Mouse (Mus musculus) large intestine, adult 2 months (tissue): ENCODE measurements around the gene Irx3. TPM values are rescaled to one million over a fixed set of nuclear protein-coding genes. Genes with fewer than 3 reads are reported as not detected.

Experiments
- DNase-seq: peaks from one replicate; pipeline ENCODE4 v3.0.0-alpha.2; 2012; ENCODE audit warnings: low read depth, low spot score
- WGBS: fragments of 180-500 bp; shearing (Covaris S2); methylation state at CpG from one replicate; pipeline ENCODE4 v1.1.7; 2018; 5-methylcytosine and 5-hydroxymethylcytosine counted together
- polyA plus RNA-seq: library from polyadenylated mRNA; depleted of rRNA; stranded (reverse); fragments of >200 nt; gene quantifications from 2 replicates; pipeline ENCODE4 v1.2.3, GENCODE M21; 2012

The Irx3 gene
- polyA plus RNA-seq, 1 experiment: 0.20 TPM

- WGBS: 9% methylated on average over 29 of the region's 29 CpGs
- no peak for DNase-seq
Observed at GRCm38 (mm10) chr8:91802401-91803322, 795 bp upstream of the Irx3 start.

- under 1% methylated on average over 51 of the region's 57 CpGs for WGBS
- DNase-seq: no peak
Observed at GRCm38 (mm10) chr8:91801241-91801811, 541 bp downstream of the Irx3 start.

DNA sequence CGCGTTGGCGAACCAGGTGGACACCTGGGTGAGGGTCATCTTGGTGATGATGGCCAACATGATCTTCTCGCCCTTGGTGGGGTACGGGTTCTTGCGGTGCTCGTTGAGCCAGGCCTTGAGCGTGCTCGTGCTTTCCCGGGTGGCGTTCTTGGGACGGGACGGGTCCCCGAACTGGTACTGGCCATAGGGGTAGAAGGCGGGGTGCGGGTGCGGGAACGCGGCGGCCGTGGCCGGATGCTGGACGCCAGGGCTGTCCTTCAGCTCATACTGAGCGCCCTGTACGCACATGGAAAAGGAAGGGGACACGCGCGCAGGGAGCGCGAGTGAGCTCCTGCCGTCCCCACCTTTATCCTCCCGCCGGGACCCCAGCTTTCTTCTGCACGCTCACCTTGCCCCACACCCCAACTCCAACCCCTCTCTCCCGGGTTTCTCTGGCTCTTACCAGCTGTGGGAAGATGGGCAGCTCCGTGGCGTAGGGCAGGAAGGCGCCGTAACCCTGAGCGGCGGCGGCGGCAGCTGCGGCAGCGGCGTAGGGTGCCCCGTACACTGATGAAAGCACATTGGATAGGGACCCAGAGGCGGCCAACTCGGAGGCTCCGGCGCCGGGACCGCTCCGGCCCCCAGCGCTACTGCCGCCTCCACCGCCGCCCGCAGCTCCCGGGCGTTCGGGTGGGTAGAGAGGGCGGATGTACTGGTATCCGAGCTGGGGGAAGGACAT lies 1.2 kb downstream of the Irx3 start:
- WGBS: 3% methylated on average over 64 of the region's 64 CpGs
- DNase-seq: no peak

DNA sequence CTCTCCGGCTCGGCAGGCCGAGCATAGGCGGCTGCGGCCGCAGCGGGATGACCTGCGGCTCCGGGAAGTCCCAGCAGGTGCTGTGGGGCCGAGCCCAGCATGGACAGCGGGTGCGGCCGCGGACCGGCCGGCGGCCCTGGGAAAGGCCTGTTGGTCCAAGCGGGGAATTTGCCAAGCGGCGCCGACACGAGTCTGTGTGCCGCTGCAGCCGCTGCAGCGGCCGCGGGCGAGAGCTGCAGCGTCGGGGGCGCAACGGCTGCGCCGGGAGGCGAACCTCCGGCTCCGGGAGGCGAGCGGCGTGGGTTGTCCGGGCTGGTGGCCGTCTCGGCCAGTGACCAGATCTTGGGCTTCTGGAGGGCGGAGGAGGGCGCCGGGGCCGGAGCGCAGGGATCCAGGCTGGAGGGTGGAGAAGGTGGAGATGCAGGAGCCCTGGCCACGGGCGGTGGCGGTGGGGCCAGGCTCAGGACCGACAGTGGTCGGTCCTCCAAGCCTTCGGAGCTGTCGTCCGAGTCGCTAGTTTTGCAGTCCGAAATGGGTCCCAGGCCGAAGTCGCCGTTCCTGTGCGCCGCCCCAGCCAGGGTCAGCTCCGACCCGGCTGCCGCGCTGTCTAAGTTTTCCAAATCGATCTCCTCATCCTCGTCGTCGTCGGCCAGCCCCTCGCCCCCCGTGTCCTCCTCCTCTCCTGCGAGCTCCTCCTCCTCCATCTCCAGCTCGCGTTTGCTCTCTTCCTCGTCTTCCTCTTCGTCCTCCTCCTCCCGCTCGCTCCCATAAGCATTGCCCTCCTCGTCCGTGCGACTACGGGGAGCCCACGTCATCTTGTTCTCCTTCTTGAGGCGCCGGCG lies 2.0 kb downstream of the Irx3 start:
- 3% methylated on average over 89 of the region's 89 CpGs for WGBS
- no peak for DNase-seq

- 45% methylated on average over 16 of the region's 16 CpGs for WGBS
- no peak for DNase-seq
Observed at GRCm38 (mm10) chr8:91799016-91799581, 2.8 kb downstream of the Irx3 start.

GRCm38 (mm10) chr8:91797626-91798271 lies 4.1 kb downstream of the Irx3 start:
- WGBS: under 1% methylated on average over 35 of the region's 35 CpGs
- DNase-seq: no peak

DNA sequence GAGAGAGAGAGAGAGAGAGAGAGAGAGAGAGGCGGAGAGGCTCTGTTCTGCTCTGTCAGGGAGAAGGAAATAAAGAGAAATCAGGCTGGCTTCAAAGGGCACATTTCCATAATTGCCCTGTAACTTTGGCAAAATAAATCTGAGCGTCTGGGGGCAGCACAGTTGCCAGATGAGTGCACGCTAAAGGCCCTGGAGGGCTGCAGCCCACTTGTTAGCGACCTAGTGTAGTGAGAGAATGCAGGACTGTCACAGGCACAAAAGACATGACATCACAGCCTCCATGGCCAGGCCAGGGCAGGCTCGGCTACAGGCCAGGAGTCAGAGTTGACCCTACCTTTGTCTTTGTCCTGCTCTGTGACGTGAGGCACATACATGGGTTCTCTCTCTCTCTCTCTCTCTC lies 8.0 kb downstream of the Irx3 start:
- WGBS: 51% methylated on average over 6 of the region's 6 CpGs
- no peak for DNase-seq

GRCm38 (mm10) chr8:91787194-91787895 lies 14.5 kb downstream of the Irx3 start:
- DNase-seq: no peak
- WGBS: 82% methylated on average over 9 of the region's 9 CpGs

DNA sequence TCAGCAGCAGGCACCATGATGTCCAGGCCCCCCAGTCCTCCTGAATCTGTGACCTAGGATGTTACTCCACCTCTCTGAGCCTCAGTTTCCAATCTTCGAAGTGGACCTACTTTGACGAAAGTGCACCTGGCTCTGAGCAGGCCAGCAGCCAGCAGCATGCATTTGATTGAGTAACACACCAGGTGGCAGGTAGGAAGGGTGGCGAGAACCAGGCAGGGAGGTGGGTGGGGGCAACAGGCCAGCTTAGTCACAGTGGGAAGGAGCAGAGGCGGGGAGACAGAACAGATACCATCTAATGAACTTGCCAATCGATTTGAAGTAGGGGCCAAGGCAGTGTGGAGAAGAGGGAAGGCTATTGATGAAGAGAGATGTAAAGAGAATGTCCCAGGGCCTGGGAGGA lies 18.9 kb downstream of the Irx3 start:
- WGBS: 62% methylated on average over 5 of the region's 5 CpGs
- DNase-seq: no peak

- DNase-seq: no peak
- 62% methylated on average over 7 of the region's 7 CpGs for WGBS
Observed at GRCm38 (mm10) chr8:91782201-91782600, 19.7 kb downstream of the Irx3 start.

DNA sequence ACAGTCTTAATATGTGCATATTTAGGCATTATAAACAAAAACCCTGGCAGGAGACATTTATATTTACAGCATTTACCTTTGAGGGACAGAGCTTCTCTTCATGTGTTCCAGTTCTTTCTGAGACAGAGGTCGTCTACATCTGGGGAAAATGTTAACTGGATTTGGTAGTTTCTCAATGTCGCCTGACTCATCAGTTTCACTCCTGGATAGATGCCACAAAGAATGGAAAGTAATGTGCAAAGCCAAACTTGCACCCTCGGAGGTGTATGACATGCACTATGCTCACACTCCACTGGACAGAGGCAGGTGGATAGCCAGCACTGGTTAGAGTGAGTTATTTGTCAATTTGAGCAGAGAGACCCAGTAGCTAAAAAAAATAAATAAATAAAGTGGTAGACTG lies 21.2 kb downstream of the Irx3 start:
- WGBS: 47% methylated on average over 3 of the region's 3 CpGs
- DNase-seq: no peak

DNA sequence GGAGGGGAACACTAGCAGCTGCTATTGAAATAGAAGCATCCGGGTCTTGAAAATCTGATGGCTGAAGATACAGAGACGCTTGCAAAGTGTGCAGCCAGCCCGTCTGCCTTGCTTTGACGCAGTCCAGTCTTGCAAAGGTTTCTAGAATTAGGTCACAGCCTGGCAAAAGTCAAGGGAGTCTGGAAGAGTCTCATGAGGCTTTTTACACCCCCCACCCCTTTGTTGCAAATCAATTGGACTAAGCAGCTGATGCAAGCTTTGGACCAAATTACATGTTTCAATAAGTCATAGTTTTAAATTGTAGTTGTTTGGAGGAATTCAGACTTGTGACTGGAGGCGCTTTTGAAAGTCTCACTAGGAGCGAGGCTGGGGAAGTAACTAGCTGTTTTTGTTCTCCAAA lies 33.0 kb downstream of the Irx3 start:
- 63% methylated on average over 6 of the region's 6 CpGs for WGBS
- DNase-seq: no peak

DNA sequence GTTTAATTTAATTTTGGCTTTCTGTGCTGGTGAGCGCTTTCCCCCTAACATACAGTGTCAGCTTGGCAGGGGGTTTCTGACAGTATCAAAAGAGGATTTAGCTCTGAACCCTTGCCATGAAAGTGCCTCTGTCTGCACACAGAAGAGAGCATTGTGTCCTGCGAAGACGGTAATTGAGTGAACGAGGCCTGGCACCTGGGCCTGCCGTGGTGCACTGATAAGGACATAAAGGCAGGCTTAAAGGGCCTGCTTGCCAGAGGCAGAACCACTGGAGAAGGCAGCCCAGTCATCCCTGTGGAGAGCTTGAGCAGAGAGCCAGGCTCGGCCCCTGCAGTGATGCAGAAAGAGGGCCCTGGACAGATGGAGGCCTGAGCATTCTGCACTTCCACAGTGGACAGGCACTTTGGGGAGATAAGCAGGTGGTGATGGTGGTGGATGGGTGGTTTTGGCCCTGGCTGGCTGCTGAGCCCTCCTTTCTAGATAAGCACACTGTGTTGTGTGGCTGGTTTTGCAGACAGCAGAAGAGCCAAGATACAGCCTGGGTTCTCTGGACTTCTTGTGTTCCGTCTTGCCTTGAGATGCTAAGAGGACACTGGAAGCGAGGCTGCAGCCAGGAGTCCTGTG lies 36.3 kb downstream of the Irx3 start:
- DNase-seq: no peak
- WGBS: 77% methylated on average over 8 of the region's 8 CpGs

DNA sequence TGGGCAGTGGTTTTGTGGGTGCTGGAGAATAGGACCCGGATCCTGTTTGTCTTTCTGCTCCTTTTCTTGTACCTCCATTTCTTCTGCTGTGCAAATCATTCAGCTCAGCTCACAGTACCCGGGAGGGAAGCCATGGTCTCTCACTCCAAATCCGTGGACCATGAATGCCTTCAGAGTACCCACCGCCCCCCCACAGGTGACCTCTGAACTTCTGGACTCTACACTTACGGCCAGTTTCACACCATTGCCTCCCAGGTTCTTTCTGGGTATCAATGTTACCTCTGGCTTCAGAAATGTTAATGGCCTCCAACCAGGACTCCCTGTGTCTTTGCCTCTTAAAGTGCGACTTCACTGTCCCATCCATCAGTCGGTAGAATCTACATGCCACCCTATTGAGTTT lies 46.3 kb downstream of the Irx3 start:
- no peak for DNase-seq
- WGBS: 87% methylated on average over 7 of the region's 7 CpGs

DNA sequence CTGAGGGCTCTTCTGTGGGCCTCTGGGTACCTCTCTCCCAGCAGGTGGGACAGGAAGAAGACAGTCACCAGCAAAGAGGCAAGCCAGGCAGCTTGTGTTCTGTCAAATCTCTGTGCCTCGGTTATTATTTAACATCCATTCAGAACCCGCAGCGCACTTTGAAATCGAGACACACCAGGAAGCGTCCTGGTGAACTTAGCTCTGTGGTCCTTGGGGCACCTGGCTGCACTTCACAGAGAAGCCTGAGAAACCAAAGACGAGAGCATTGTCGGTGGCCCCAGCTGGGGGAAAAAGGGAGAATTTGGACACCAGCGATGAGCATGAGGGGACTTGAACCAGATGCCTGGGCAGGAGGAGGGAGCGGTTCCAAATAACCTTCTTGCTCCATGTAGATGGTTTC lies 46.8 kb downstream of the Irx3 start:
- DNase-seq: no peak
- 84% methylated on average over 9 of the region's 9 CpGs for WGBS

DNA sequence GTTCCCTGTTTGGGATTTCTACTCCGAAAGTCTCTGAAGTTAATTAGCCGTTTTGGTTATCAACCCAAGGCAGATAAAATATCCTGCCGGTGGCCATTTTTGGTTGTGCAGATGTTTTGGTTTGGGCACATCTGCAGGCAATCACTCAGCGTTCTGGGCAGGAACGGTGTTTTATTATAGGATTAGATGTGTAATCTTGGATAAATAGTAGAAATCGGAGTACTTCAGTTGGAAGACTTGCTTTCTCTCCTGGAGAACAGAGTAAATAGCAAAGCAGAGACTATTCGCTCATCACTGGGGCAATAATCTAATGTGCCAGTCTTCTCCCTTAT lies 51.1 kb downstream of the Irx3 start:
- no peak for DNase-seq
- WGBS: 71% methylated on average over 7 of the region's 7 CpGs

DNA sequence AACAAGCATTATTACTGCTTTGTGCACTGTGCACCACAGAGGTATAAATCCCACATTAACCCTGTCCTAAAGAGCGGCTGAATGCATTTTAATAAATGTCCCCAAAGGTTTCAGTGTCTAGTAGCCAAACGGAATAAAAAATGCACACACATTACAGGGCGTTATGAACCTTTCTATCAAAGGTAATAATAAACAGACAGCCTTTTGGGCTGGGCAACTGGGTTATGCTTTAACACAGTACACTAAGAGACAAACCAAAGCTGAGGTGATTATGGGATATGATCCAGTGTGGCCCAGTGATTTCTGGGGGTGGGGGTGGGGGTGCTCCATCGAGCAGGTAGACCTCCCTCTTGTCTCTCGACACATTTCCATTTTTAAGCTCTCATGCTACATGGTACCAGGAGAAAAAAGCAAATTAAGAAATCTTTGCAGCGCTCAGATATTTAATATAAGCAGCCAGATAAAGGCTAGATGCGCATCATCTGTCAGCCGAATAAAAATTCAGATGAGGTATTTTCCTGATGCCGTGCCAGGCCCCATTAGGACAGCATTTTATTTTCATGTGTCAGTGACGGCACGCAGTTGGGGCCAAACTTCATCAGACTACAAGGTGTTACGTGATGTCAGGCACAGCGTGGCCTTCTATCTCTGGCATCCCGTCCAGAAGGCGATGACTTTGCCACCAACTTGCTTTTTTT lies 51.6 kb downstream of the Irx3 start:
- no peak for DNase-seq

DNA sequence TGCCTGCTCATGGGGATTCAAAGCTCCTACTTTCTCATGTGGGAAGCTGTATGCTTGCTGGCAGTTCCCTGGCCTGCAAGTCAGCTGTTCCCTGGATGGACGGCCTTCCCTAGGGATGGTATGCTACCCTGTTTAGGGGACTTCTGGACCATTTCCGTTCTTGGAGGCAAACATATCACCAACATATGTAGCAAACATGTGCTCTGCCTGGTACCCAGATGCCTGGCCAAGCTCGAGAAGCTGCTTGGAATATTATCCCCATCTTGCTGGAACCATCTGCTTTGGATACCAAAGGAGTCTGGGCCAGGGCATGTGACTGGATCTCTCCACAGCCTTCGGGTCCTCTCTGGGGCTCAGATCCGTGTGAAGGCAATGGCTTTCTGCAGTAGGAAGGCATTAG lies 52.5 kb downstream of the Irx3 start:
- no peak for DNase-seq
- 66% methylated on average over 5 of the region's 5 CpGs for WGBS

More for the DNA sequence above, 51.6 kb downstream of the Irx3 start:
- WGBS: 86% methylated on average over 15 of the region's 15 CpGs
